Mouse (Mus musculus) myocyte (in vitro differentiated cells): ENCODE results near the gene ccdc198. TPM values are rescaled to one million over a fixed set of nuclear protein-coding genes. Genes with fewer than 3 reads are reported as not detected.

Experiments used
- H3K27me3 ChIP-seq: one replicate; pipeline ENCODE4 v1.6.1; 2011; ENCODE audit not compliant: control insufficient read depth, insufficient read depth, insufficient read length
- H3K36me3 ChIP-seq: one replicate; pipeline ENCODE4 v1.6.1; 2011; ENCODE audit not compliant: control insufficient read depth, insufficient read depth
- H3K4me2 ChIP-seq: one replicate; pipeline ENCODE4 v1.6.1; 2011; ENCODE audit warnings: low read depth, control low read depth
- H3K4me3 ChIP-seq: one replicate; pipeline ENCODE4 v1.5.1; 2011; ENCODE audit warnings: mild to moderate bottlenecking, control low read depth, moderate library complexity
- H3K79me2 ChIP-seq: one replicate; pipeline ENCODE4 v1.6.1; 2011; ENCODE audit not compliant: control insufficient read depth, insufficient read depth
- H3ac ChIP-seq: one replicate; pipeline ENCODE4 v1.6.1; 2011; ENCODE audit not compliant: control insufficient read depth, insufficient read length
- CEBPB ChIP-seq: IDR thresholded peaks from 2 replicates; pipeline ENCODE4 v1.6.1; 2011; ENCODE audit warnings: mild to moderate bottlenecking, moderate library complexity; ENCODE audit not compliant: poor library complexity, insufficient read depth, severe bottlenecking
- E2F4 ChIP-seq: IDR thresholded peaks from one replicate; pipeline ENCODE4 v1.6.1; 2011; ENCODE audit warnings: mild to moderate bottlenecking, control low read depth, moderate library complexity; ENCODE audit not compliant: insufficient read depth
- MAX ChIP-seq: IDR thresholded peaks from one replicate; pipeline ENCODE4 v1.6.1; 2011; ENCODE audit warnings: low read depth, mild to moderate bottlenecking, control low read depth
- MYOD1 ChIP-seq, 3 experiments: IDR thresholded peaks; one replicate each; pipeline ENCODE4 v1.6.1; 2011; ENCODE audit warnings: control low read depth in 2 of 3, low read depth in 2 of 3, mild to moderate bottlenecking in 2 of 3, moderate library complexity in 1 of 3; ENCODE audit not compliant: insufficient read length in 2 of 3, control insufficient read depth in 1 of 3
- MYOG ChIP-seq, 3 experiments: IDR thresholded peaks; one replicate each; pipeline ENCODE4 v1.6.1; 2011; ENCODE audit warnings: control low read depth in 2 of 3, low read depth in 2 of 3, mild to moderate bottlenecking in 2 of 3; ENCODE audit not compliant: insufficient read length in 2 of 3, control insufficient read depth in 1 of 3, insufficient read depth in 1 of 3
- POLR2A ChIP-seq: IDR thresholded peaks from one replicate; pipeline ENCODE4 v1.6.1; 2011; ENCODE audit warnings: low read depth, mild to moderate bottlenecking, control low read depth, moderate library complexity; ENCODE audit not compliant: insufficient read length
- POLR2AphosphoS2 ChIP-seq: IDR thresholded peaks from one replicate; pipeline ENCODE4 v1.6.1; 2011; ENCODE audit warnings: low read depth, control low read depth; ENCODE audit not compliant: insufficient read length
- REST ChIP-seq: IDR thresholded peaks from one replicate; pipeline ENCODE4 v1.6.1; 2011; ENCODE audit warnings: mild to moderate bottlenecking, control low read depth, moderate library complexity; ENCODE audit not compliant: insufficient read depth, insufficient read length
- SRF ChIP-seq: IDR thresholded peaks from one replicate; pipeline ENCODE4 v1.6.1; 2011; ENCODE audit warnings: low read depth; ENCODE audit not compliant: control insufficient read depth, insufficient read length
- TCF12 ChIP-seq: IDR thresholded peaks from one replicate; pipeline ENCODE4 v1.6.1; 2011; ENCODE audit warnings: mild to moderate bottlenecking, control low read depth; ENCODE audit not compliant: poor library complexity, insufficient read depth, severe bottlenecking
- TCF3 ChIP-seq: IDR thresholded peaks from one replicate; pipeline ENCODE4 v1.6.1; 2011; ENCODE audit warnings: low read depth, control low read depth; ENCODE audit not compliant: insufficient read length
- USF1 ChIP-seq: IDR thresholded peaks from one replicate; pipeline ENCODE4 v1.6.1; 2011; ENCODE audit warnings: low read depth, mild to moderate bottlenecking, control low read depth, moderate library complexity
- polyA plus RNA-seq: library from polyadenylated mRNA; unstranded; fragments of >200 nt; fragmentation: generic; extraction: Trizol; gene quantifications from one replicate; pipeline ENCODE4 v1.2.1, GENCODE M21; 2012; ENCODE audit warnings: missing spikeins

The ccdc198 gene
- polyA plus RNA-seq, 1 experiment, result not detected

- Histone ChIP-seq H3K36me3 (no peaks in the 10 kb centered on the region), H3K79me2 (no peaks in the 10 kb centered on the region), H3K4me3 (no peak overlapping the region), H3ac (no peak overlapping the region), H3K27me3 (no peaks in the 10 kb centered on the region), H3K4me2 (no peak overlapping the region)
- TF ChIP-seq REST, result no peak
- no peak for TF ChIP-seq SRF
- TF ChIP-seq USF1, result no peak
- no peak for TF ChIP-seq CEBPB
Measured at GRCm38 (mm10) chr14:49201073-49201778, 44.0 kb downstream of the ccdc198 start.

- Histone ChIP-seq H3K79me2 (no peaks in the 10 kb centered on the region), H3K4me3 (no peak overlapping the region), H3K4me2 (no peak overlapping the region), H3K36me3 (no peaks in the 10 kb centered on the region), H3ac (no peak overlapping the region), H3K27me3 (no peaks in the 10 kb centered on the region)
- TF ChIP-seq REST, result no peak
- no peak for TF ChIP-seq MYOD1 (IDR thresholded peaks at IDR 0.05; ENCODE audit: control insufficient read depth in 1 of 3, insufficient read length in 2 of 3, low read depth in 2 of 3)
- TF ChIP-seq TCF3, result no peak
- TF ChIP-seq MYOG (IDR thresholded peaks at IDR 0.05; ENCODE audit: control insufficient read depth in 1 of 3, insufficient read depth in 1 of 3, insufficient read length in 2 of 3, low read depth in 2 of 3), result no peak
- no peak for TF ChIP-seq TCF12
- TF ChIP-seq SRF, result no peak
- no peak for TF ChIP-seq USF1
- TF ChIP-seq CEBPB, result no peak
- no peak for TF ChIP-seq MAX
- no peak for TF ChIP-seq E2F4
- no peak for TF ChIP-seq POLR2A
- TF ChIP-seq POLR2AphosphoS2, result no peak
Measured at GRCm38 (mm10) chr14:49197031-49197527, 48.2 kb downstream of the ccdc198 start.

GRCm38 (mm10) chr14:49186270-49186669 lies 59.0 kb downstream of the ccdc198 start:
- Histone ChIP-seq H3K36me3 (peaks cover 53% of the 10 kb centered on the region), H3K4me3 (no peak overlapping the region), H3K4me2 (no peak overlapping the region), H3ac (no peak overlapping the region), H3K27me3 (no peaks in the 10 kb centered on the region), H3K79me2 (no peaks in the 10 kb centered on the region)
- TF ChIP-seq MYOG (IDR thresholded peaks at IDR 0.05; ENCODE audit: control insufficient read depth in 1 of 3, insufficient read depth in 1 of 3, insufficient read length in 2 of 3, low read depth in 2 of 3) (no peak), POLR2AphosphoS2 (no peak), CEBPB (no peak), MYOD1 (IDR thresholded peaks at IDR 0.05; ENCODE audit: control insufficient read depth in 1 of 3, insufficient read length in 2 of 3, low read depth in 2 of 3) (no peak), TCF3 (no peak), SRF (no peak), E2F4 (no peak), USF1 (no peak), TCF12 (no peak)

GRCm38 (mm10) chr14:49179736-49180135 lies 65.5 kb downstream of the ccdc198 start:
- Histone ChIP-seq H3K27me3 (no peaks in the 10 kb centered on the region), H3ac (no peak overlapping the region), H3K4me3 (no peak overlapping the region), H3K36me3 (peaks cover 43% of the 10 kb centered on the region), H3K4me2 (no peak overlapping the region), H3K79me2 (peaks cover 29% of the 10 kb centered on the region)
- TF ChIP-seq CEBPB (no peak), MYOG (IDR thresholded peaks at IDR 0.05; ENCODE audit: control insufficient read depth in 1 of 3, insufficient read depth in 1 of 3, insufficient read length in 2 of 3, low read depth in 2 of 3) (no peak), E2F4 (no peak), TCF12 (no peak), SRF (no peak), USF1 (no peak), MAX (no peak), TCF3 (no peak), MYOD1 (IDR thresholded peaks at IDR 0.05; ENCODE audit: control insufficient read depth in 1 of 3, insufficient read length in 2 of 3, low read depth in 2 of 3) (no peak), REST (no peak), POLR2A (no peak)
